Mouse (Mus musculus) neural tube, embryonic 11.5 days (tissue): ENCODE measurements around the gene Zfp362. TPM values are rescaled to one million over a fixed set of nuclear protein-coding genes. Genes with fewer than 3 reads are reported as not detected.

ENCODE experiments used
- ATAC-seq: fragments of 200-750 bp; cut with Nextera tagmentation; 2 replicates; pipeline ENCODE4 v1.8.0; 2017; ENCODE audit warnings: moderate number of reproducible peaks, mild to moderate bottlenecking, moderate TSS enrichment, moderate library complexity; ENCODE audit not compliant: insufficient read depth, low FRiP score, low TSS enrichment
- DNase-seq: peaks from one replicate; pipeline ENCODE4 v3.0.0-alpha.2; 2015; ENCODE audit warnings: low spot score
- H3K27ac ChIP-seq: fragments of 300-500 bp; sonication (generic); 2 replicates; pipeline ENCODE4 v1.5.1; 2014; ENCODE audit warnings: low read depth, mild to moderate bottlenecking, low read length
- H3K27me3 ChIP-seq: fragments of 300-500 bp; sonication (generic); 2 replicates; pipeline ENCODE4 v1.6.1; 2014; ENCODE audit warnings: mild to moderate bottlenecking, low read length, mixed read lengths; ENCODE audit not compliant: control insufficient read depth, insufficient read depth
- H3K36me3 ChIP-seq: fragments of 300-500 bp; sonication (generic); 2 replicates; pipeline ENCODE4 v1.6.1; 2014; ENCODE audit warnings: mild to moderate bottlenecking, low read length, moderate library complexity, mixed read lengths; ENCODE audit not compliant: control insufficient read depth, insufficient read depth
- H3K4me1 ChIP-seq: fragments of 300-500 bp; sonication (generic); 2 replicates; pipeline ENCODE4 v1.6.1; 2014; ENCODE audit warnings: low read length, mixed read lengths; ENCODE audit not compliant: control insufficient read depth, insufficient read depth
- H3K4me2 ChIP-seq: fragments of 300-500 bp; sonication (generic); 2 replicates; pipeline ENCODE4 v1.6.1; 2014; ENCODE audit warnings: low read depth, mild to moderate bottlenecking, moderate library complexity
- H3K4me3 ChIP-seq: fragments of 300-500 bp; sonication (generic); 2 replicates; pipeline ENCODE4 v1.5.1; 2014; ENCODE audit warnings: low read depth, low read length
- H3K9ac ChIP-seq: fragments of 300-500 bp; sonication (generic); 2 replicates; pipeline ENCODE4 v1.6.1; 2014; ENCODE audit warnings: mild to moderate bottlenecking, low read length
- H3K9me3 ChIP-seq: fragments of 300-500 bp; sonication (generic); 2 replicates; pipeline ENCODE4 v1.6.1; 2016; ENCODE audit warnings: low read length; ENCODE audit not compliant: control insufficient read depth
- WGBS: fragments of 180-500 bp; shearing (Covaris S2); extraction: QIAGEN DNeasy Blood & Tissue Kit; methylation state at CpG from one replicate; pipeline ENCODE4 v1.1.7; 2014; 5-methylcytosine and 5-hydroxymethylcytosine counted together
- polyA plus RNA-seq: library from polyadenylated mRNA; unstranded; fragments of >200 nt; fragmentation: Nextera tagmentation; extraction: Ambion mirVana; gene quantifications from 2 replicates; pipeline ENCODE4 v1.2.1, GENCODE M21; 2014

Zfp362 gene
- polyA plus RNA-seq, 1 experiment from 2014 or later, result 46.6 TPM

- no peak overlapping the region for H3K27ac ChIP-seq
These were observed 29.1 kb downstream of the Zfp362 start for GRCm38 (mm10) chr4:128776568-128777289.

GRCm38 (mm10) chr4:128774467-128774866, 31.4 kb downstream of the Zfp362 start:
- peak; percentile 51 for DNase-seq
- H3K36me3 ChIP-seq, result peaks cover 38% of the 10 kb centered on the region

More at GRCm38 (mm10) chr4:128776568-128777289, 29.1 kb downstream of the Zfp362 start:
- Histone ChIP-seq H3K9me3 (no peaks in the 10 kb centered on the region), H3K36me3 (peaks cover 41% of the 10 kb centered on the region), H3K9ac (no peak overlapping the region), H3K4me3 (no peak overlapping the region), H3K4me2 (no peak overlapping the region), H3K27me3 (no peaks in the 10 kb centered on the region), H3K4me1 (0 out of 2 replicates have a peak, but pooled peaks cover 2% of the 10 kb centered on the region)
- ATAC-seq, result peak; percentile 48
- peak; percentile 86 for DNase-seq
- 49% methylated on average over 19 of the region's 20 CpGs for WGBS

GRCm38 (mm10) chr4:128773820-128774219, 32.0 kb downstream of the Zfp362 start:
- 91% methylated on average over 10 of the region's 11 CpGs for WGBS
- ATAC-seq, result no peak

More at GRCm38 (mm10) chr4:128774467-128774866, 31.4 kb downstream of the Zfp362 start:
- H3K27me3 ChIP-seq, result no peaks in the 10 kb centered on the region
- H3K9ac ChIP-seq, result no peak overlapping the region
- no peak overlapping the region for H3K4me3 ChIP-seq
- H3K4me1 ChIP-seq, result 0 out of 2 replicates have a peak, but pooled peaks cover 2% of the 10 kb centered on the region
- no peaks in the 10 kb centered on the region for H3K9me3 ChIP-seq
- WGBS, result 91% methylated on average over 9 of the region's 9 CpGs
- no peak overlapping the region for H3K27ac ChIP-seq
- ATAC-seq, result no peak
- H3K4me2 ChIP-seq, result no peak overlapping the region

DNA sequence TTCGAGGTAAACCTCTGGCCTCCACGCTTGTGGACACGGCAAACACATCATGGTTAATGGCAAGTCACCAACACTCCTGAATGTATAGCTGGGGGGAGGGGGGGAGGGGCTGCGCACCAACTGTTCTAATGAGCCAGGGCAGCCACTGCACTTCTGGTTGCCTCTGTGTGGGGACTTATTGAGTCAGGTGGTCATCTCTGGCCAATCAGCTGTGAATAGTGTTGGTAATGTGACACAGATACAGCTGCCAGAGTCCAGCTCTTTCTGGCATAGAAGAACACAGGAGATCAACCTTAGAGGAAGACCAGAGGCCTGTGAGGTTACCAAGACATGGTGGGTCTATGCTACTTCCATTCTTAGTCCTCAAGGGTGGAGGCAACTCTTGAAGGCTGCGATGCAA, 35.1 kb downstream of the Zfp362 start:
- H3K4me3 ChIP-seq, result no peak overlapping the region
- no peak overlapping the region for H3K9ac ChIP-seq
- no peaks in the 10 kb centered on the region for H3K9me3 ChIP-seq
- whole genome bisulfite sequencing, result 87% methylated on average over 5 of the region's 5 CpGs
- H3K27ac ChIP-seq, result no peak overlapping the region
- H3K4me2 ChIP-seq, result no peak overlapping the region
- no peaks in the 10 kb centered on the region for H3K27me3 ChIP-seq
- no peak for ATAC-seq
- no peaks in the 10 kb centered on the region for H3K4me1 ChIP-seq
- no peak for DNase-seq
- H3K36me3 ChIP-seq, result peaks cover 21% of the 10 kb centered on the region

More at GRCm38 (mm10) chr4:128773820-128774219, 32.0 kb downstream of the Zfp362 start:
- H3K4me1 ChIP-seq, result 0 out of 2 replicates have a peak, but pooled peaks cover 2% of the 10 kb centered on the region
- H3K27ac ChIP-seq, result no peak overlapping the region
- no peak overlapping the region for H3K9ac ChIP-seq
- H3K4me3 ChIP-seq, result no peak overlapping the region
- no peak overlapping the region for H3K4me2 ChIP-seq
- no peak for DNase-seq
- no peaks in the 10 kb centered on the region for H3K9me3 ChIP-seq
- H3K27me3 ChIP-seq, result no peaks in the 10 kb centered on the region
- peaks cover 38% of the 10 kb centered on the region for H3K36me3 ChIP-seq

GRCm38 (mm10) chr4:128769569-128770355, 36.1 kb downstream of the Zfp362 start:
- 91% methylated on average over 13 of the region's 13 CpGs for WGBS
- no peak overlapping the region for H3K4me3 ChIP-seq
- no peak for DNase-seq
- H3K4me2 ChIP-seq, result no peak overlapping the region
- no peak for ATAC-seq
- H3K36me3 ChIP-seq, result peaks cover 14% of the 10 kb centered on the region
- no peaks in the 10 kb centered on the region for H3K9me3 ChIP-seq
- no peak overlapping the region for H3K27ac ChIP-seq
- H3K4me1 ChIP-seq, result no peaks in the 10 kb centered on the region
- no peak overlapping the region for H3K9ac ChIP-seq
- H3K27me3 ChIP-seq, result no peaks in the 10 kb centered on the region

DNA sequence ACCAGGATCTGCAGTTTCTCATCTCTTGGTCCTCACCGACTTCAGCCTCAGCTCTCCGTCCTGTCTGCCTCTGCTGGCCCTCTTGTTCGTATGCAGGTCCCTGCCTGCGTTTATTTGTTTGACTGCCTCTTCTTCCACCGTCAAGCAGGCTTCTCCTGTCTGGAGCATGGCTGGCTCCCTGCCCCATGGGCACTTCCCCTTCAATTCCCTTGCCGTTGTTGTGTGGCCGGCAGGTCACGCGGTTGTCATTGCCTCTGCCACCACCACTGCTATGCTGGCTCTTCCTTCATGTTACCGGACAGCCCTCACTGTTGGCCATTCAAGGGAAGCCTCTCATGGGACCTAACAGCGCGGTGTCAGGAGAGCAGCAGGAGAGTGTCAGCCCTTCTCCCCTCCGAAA, 37.7 kb downstream of the Zfp362 start:
- WGBS, result 79% methylated on average over 13 of the region's 13 CpGs
- H3K9me3 ChIP-seq, result no peaks in the 10 kb centered on the region
- no peaks in the 10 kb centered on the region for H3K27me3 ChIP-seq
- no peak overlapping the region for H3K27ac ChIP-seq
- no peaks in the 10 kb centered on the region for H3K4me1 ChIP-seq
- DNase-seq, result no peak
- H3K9ac ChIP-seq, result no peak overlapping the region
- H3K4me2 ChIP-seq, result no peak overlapping the region
- no peak for ATAC-seq
- peaks cover 6% of the 10 kb centered on the region for H3K36me3 ChIP-seq
- no peak overlapping the region for H3K4me3 ChIP-seq

DNA sequence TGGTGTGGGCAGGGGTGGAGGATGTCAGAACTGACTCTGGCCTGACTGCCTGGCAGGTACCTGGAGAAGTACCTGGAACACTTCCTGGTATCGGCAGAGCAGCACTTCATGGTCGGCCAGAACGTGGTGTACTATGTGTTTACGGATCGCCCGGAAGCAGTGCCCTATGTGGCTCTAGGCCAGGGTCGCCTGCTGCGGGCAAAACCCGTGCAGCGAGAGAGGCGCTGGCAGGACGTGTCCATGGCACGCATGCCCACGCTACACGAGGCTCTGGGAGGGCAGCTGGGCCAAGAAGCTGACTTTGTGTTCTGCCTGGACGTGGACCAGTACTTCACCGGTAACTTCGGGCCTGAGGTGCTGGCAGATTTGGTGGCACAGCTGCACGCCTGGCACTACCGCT, 38.9 kb downstream of the Zfp362 start:
- Histone ChIP-seq H3K9me3 (no peaks in the 10 kb centered on the region), H3K4me1 (no peaks in the 10 kb centered on the region), H3K4me2 (no peak overlapping the region), H3K36me3 (peaks cover under 1% of the 10 kb centered on the region), H3K27ac (no peak overlapping the region), H3K4me3 (no peak overlapping the region), H3K27me3 (no peaks in the 10 kb centered on the region), H3K9ac (no peak overlapping the region)
- ATAC-seq, result no peak
- no peak for DNase-seq
- 94% methylated on average over 20 of the region's 20 CpGs for WGBS

- Histone ChIP-seq H3K27me3 (no peaks in the 10 kb centered on the region), H3K36me3 (no peaks in the 10 kb centered on the region), H3K27ac (no peak overlapping the region), H3K4me3 (no peak overlapping the region), H3K4me2 (no peak overlapping the region), H3K4me1 (no peaks in the 10 kb centered on the region), H3K9me3 (no peaks in the 10 kb centered on the region), H3K9ac (no peak overlapping the region)
- no peak for DNase-seq
- no peak for ATAC-seq
- 91% methylated on average over 6 of the region's 6 CpGs for WGBS
These were observed 45.8 kb downstream of the Zfp362 start for GRCm38 (mm10) chr4:128760029-128760428.
